20 mouse cellular contexts compared by ENCODE assay signal in the genomic region with DNA sequence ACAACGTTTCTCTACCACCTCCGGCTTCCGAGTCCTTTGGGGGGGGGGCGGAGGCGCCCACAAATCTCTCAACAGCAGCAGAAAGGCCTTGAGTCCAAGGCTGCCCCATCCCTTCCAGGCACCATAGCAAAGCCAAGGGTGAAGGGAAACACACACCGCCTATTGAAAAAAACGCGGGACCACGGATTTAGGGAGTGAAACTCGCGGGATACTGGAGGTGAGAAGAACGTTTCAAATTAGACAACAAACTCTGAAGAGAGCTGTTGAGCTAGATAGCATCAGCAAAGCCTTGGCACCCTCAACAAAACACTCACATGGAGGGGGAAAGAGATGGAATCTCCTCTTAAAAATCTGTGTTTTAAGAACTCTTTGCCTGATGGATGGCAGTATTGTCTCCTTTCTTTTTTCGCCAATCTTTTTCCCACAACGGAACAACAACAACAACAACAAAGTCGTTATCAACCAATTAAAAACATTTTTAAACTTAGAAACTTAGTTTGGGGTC. TPM values are rescaled to one million over a fixed set of nuclear protein-coding genes. Genes with fewer than 3 reads are reported as not detected.
DNase-seq lines count a peak whose midpoint lies in the region; ATAC-seq lines count a peak whose summit lies in the region.
"Had no signal": no experiment of that assay in that cellular context is flagged by ENCODE, and none has a peak within 500 bp of the region (broad histone marks: within the 10 kb centered on the region; RNA-seq: fewer than 3 reads in every experiment).

No protein-coding gene starts in this region.

- no peaks in the 10 kb centered on the region for H3K9me3 ChIP-seq in forebrain, embryonic 11.5 days (ENCODE audit: control insufficient read depth, low read length)
- no peaks in the 10 kb centered on the region for H3K9me3 ChIP-seq in forebrain, embryonic 15.5 days
- no peaks in the 10 kb centered on the region for H3K9me3 ChIP-seq in hindbrain, embryonic 12.5 days (replicated peaks)
- H3K9me3 ChIP-seq in midbrain, embryonic 12.5 days = no peaks in the 10 kb centered on the region
- H3K9me3 ChIP-seq: heart, embryonic 13.5 days; limb, embryonic 13.5 days; liver, embryonic 15.5 days had no signal

- H3K27me3 ChIP-seq in forebrain, embryonic 11.5 days (ENCODE audit: control insufficient read depth, insufficient read depth, low read length) = peaks cover 93% of the 10 kb centered on the region
- H3K27me3 ChIP-seq in forebrain, embryonic 15.5 days = peaks cover 90% of the 10 kb centered on the region
- H3K27me3 ChIP-seq in hindbrain, embryonic 12.5 days = peaks cover 94% of the 10 kb centered on the region
- H3K27me3 ChIP-seq in midbrain, embryonic 12.5 days = peaks cover 97% of the 10 kb centered on the region

- H3K4me3 ChIP-seq in forebrain, embryonic 11.5 days (ENCODE audit: low read depth, low read length) = no peak overlapping the region
- no peak overlapping the region for H3K4me3 ChIP-seq in forebrain, embryonic 15.5 days
- H3K4me3 ChIP-seq in hindbrain, embryonic 12.5 days = no peak overlapping the region
- H3K4me3 ChIP-seq in midbrain, embryonic 12.5 days = peak overlapping the region; percentile 30
- H3K4me3 ChIP-seq: heart, embryonic 13.5 days; limb, embryonic 13.5 days; liver, embryonic 15.5 days; myocyte had no signal

- WGBS in forebrain, embryonic 11.5 days = 1% methylated on average over 15 of the region's 15 CpGs
- 1% methylated on average over 15 of the region's 15 CpGs for WGBS in forebrain, embryonic 15.5 days
- under 1% methylated on average over 15 of the region's 15 CpGs for WGBS in hindbrain, embryonic 12.5 days
- WGBS in midbrain, embryonic 12.5 days = under 1% methylated on average over 15 of the region's 15 CpGs

- no peak overlapping the region for H3K27ac ChIP-seq in forebrain, embryonic 11.5 days (ENCODE audit: low read depth, low read length)
- H3K27ac ChIP-seq in forebrain, embryonic 15.5 days (replicated peaks) = no peak overlapping the region
- H3K27ac ChIP-seq in hindbrain, embryonic 12.5 days = 0 out of 2 replicates have a peak overlapping the region, but pooled peaks have one; percentile 23
- H3K27ac ChIP-seq in midbrain, embryonic 12.5 days (replicated peaks) = peak overlapping the region; percentile 74
- H3K27ac ChIP-seq: heart, embryonic 13.5 days; limb, embryonic 13.5 days; liver, embryonic 15.5 days had no signal

- peak; percentile 64 for DNase-seq in forebrain, embryonic 11.5 days (ENCODE audit: low spot score)
- peak; percentile 17 for DNase-seq in R1 (ENCODE audit: low read depth, low spot score)
- no peak for DNase-seq in layer of hippocampus, adult 18-20 months (ENCODE audit: low spot score in 2 of 2)
- DNase-seq in lung, adult 18-20 months = no peak
- no peak for DNase-seq in cerebellum, adult 18-20 months
- DNase-seq: adrenal gland, adult 8-10 months; cerebellum, adult 11-12 months; gastrocnemius, postnatal 36 days; heart, postnatal 4 days; kidney, adult 2 months; kidney, postnatal 36 days had no signal

- no peak overlapping the region for H3K9ac ChIP-seq in forebrain, embryonic 11.5 days (ENCODE audit: low read length)
- no peak overlapping the region for H3K9ac ChIP-seq in forebrain, embryonic 15.5 days (replicated peaks)
- no peak overlapping the region for H3K9ac ChIP-seq in hindbrain, embryonic 12.5 days
- H3K9ac ChIP-seq in midbrain, embryonic 12.5 days (replicated peaks) = no peak overlapping the region; the same call in 1 of the 2 replicates
- H3K9ac ChIP-seq: heart, embryonic 13.5 days; limb, embryonic 13.5 days; liver, embryonic 15.5 days had no signal

- no peak overlapping the region for H3K4me2 ChIP-seq in forebrain, embryonic 11.5 days (ENCODE audit: low read depth, low read length, severe bottlenecking)
- no peak overlapping the region for H3K4me2 ChIP-seq in forebrain, embryonic 15.5 days (replicated peaks)
- H3K4me2 ChIP-seq in hindbrain, embryonic 12.5 days (replicated peaks) = no peak overlapping the region
- H3K4me2 ChIP-seq in midbrain, embryonic 12.5 days (replicated peaks) = peak overlapping the region; percentile 49
- H3K4me2 ChIP-seq: heart, embryonic 13.5 days; limb, embryonic 13.5 days; liver, embryonic 15.5 days had no signal

- H3K36me3 ChIP-seq in forebrain, embryonic 11.5 days (ENCODE audit: control insufficient read depth, insufficient read depth, low read length) = no peaks in the 10 kb centered on the region
- no peaks in the 10 kb centered on the region for H3K36me3 ChIP-seq in forebrain, embryonic 15.5 days
- H3K36me3 ChIP-seq in hindbrain, embryonic 12.5 days = no peaks in the 10 kb centered on the region
- no peaks in the 10 kb centered on the region for H3K36me3 ChIP-seq in midbrain, embryonic 12.5 days
- H3K36me3 ChIP-seq: heart, embryonic 13.5 days; limb, embryonic 13.5 days; liver, embryonic 15.5 days had no signal

- no peak for ATAC-seq in forebrain, embryonic 11.5 days (replicated peaks; ENCODE audit: low FRiP score)
- no peak for ATAC-seq in forebrain, embryonic 15.5 days (replicated peaks)
- 0 out of 2 replicates have a peak, but pooled peaks have one; percentile 1 for ATAC-seq in hindbrain, embryonic 12.5 days (ENCODE audit: low FRiP score)
- no peak for ATAC-seq in midbrain, embryonic 12.5 days (ENCODE audit: low FRiP score, low read depth)
- ATAC-seq: Patski had no signal

- H3K4me1 ChIP-seq in forebrain, embryonic 11.5 days (replicated peaks; ENCODE audit: control insufficient read depth, insufficient read depth, low read length) = peaks cover 35% of the 10 kb centered on the region
- H3K4me1 ChIP-seq in forebrain, embryonic 15.5 days = peaks cover 68% of the 10 kb centered on the region
- peaks cover 46% of the 10 kb centered on the region for H3K4me1 ChIP-seq in hindbrain, embryonic 12.5 days
- H3K4me1 ChIP-seq in midbrain, embryonic 12.5 days = peaks cover 68% of the 10 kb centered on the region
- H3K4me1 ChIP-seq: liver, embryonic 15.5 days had no signal

RNA-seq across cellular contexts. Expression of a gene that starts 2.8 kb away (rescaled TPM):
- polyA plus RNA-seq in forebrain, embryonic 11.5 days (2014; fragmentation: Nextera tagmentation; extraction: Ambion mirVana) = 0.77 and 1.9 TPM in 2 replicates
- 0.98 and 4.9 TPM in 2 replicates for polyA plus RNA-seq in forebrain, embryonic 15.5 days (2015; fragmentation: Nextera tagmentation; extraction: Ambion mirVana)
- 15.4 and 18.3 TPM in 2 replicates for polyA plus RNA-seq in hindbrain, embryonic 12.5 days (2016; fragmentation: Nextera tagmentation; extraction: Ambion mirVana)
- 40.3 and 43.4 TPM in 2 replicates for polyA plus RNA-seq in midbrain, embryonic 12.5 days (2016; fragmentation: Nextera tagmentation; extraction: Ambion mirVana)
- not detected for total RNA-seq in layer of hippocampus, adult 18-20 months (2021)
- total RNA-seq: adrenal gland, adult 8-10 months; gastrocnemius, postnatal 36 days; heart, postnatal 4 days; megakaryocyte progenitor cell, adult 5-6 weeks had no signal
- polyA plus RNA-seq: heart, embryonic 13.5 days; kidney, adult 2 months; liver, embryonic 15.5 days; myocyte; Patski had no signal

Comparison
In these comparisons a context has a peak if more than half of its experiments do, and no peak if none do; other contexts are left out.
1. DNase-seq: peak in forebrain, embryonic 11.5 days (single experiment) and R1 (single experiment); none in layer of hippocampus, adult 18-20 months (0 of 2), lung, adult 18-20 months (0 of 2) and cerebellum, adult 18-20 months (0 of 2).
2. H3K27ac ChIP-seq: peak in hindbrain, embryonic 12.5 days (single experiment) and midbrain, embryonic 12.5 days (single experiment); none in forebrain, embryonic 11.5 days (single experiment) and forebrain, embryonic 15.5 days (single experiment).